8 mouse cellular contexts compared by ENCODE assay signal in genomic region chr15:101046527-101047193, GRCm38 (mm10). TPM values are rescaled to one million over a fixed set of nuclear protein-coding genes. Genes with fewer than 3 reads are reported as not detected.
A peak's percentile ranks its signal among the peaks of the same experiment; 100 is the strongest.
DNase-seq lines count a peak whose midpoint lies in the region; ATAC-seq and TF ChIP-seq lines count a peak whose summit lies in the region.

No protein-coding gene starts in this region.

- WGBS in heart, adult 2 months = under 1% methylated on average over 65 of the region's 77 CpGs
- under 1% methylated on average over 71 of the region's 77 CpGs for WGBS in kidney, embryonic 16.5 days
- WGBS in lung, embryonic 16.5 days = under 1% methylated on average over 67 of the region's 77 CpGs

- H3K4me1 ChIP-seq in heart, adult 2 months (ENCODE audit: control insufficient read depth, insufficient read depth, low read length) = no peaks in the 10 kb centered on the region
- H3K4me1 ChIP-seq in kidney, embryonic 16.5 days (ENCODE audit: insufficient read depth, low read length) = peaks cover 21% of the 10 kb centered on the region
- H3K4me1 ChIP-seq in lung, embryonic 16.5 days (replicated peaks; ENCODE audit: control insufficient read depth, insufficient read depth, low read length) = peaks cover 17% of the 10 kb centered on the region

- TF ChIP-seq CTCF in heart, adult 2 months (IDR thresholded peaks at IDR 0.05) = peak; percentile 24

- no peaks in the 10 kb centered on the region for H3K9me3 ChIP-seq in kidney, embryonic 16.5 days (ENCODE audit: low read length)
- H3K9me3 ChIP-seq in lung, embryonic 16.5 days (ENCODE audit: control insufficient read depth, low read length) = no peaks in the 10 kb centered on the region

- H3K27ac ChIP-seq in heart, adult 2 months = peak overlapping the region; percentile 19
- H3K27ac ChIP-seq in kidney, embryonic 16.5 days (ENCODE audit: low read length) = no peak overlapping the region
- no peak overlapping the region for H3K27ac ChIP-seq in lung, embryonic 16.5 days (ENCODE audit: low read length)

- peak; percentile 44; the same call in 1 of the 2 replicates for ATAC-seq in kidney, embryonic 16.5 days (ENCODE audit: low FRiP score, low TSS enrichment)
- ATAC-seq in lung, embryonic 16.5 days (ENCODE audit: low read depth) = peak; percentile 69
- ATAC-seq in erythroid progenitor cell, adult 5-6 weeks (replicated peaks; ENCODE audit: low FRiP score, poor library complexity, severe bottlenecking) = no peak

- H3K36me3 ChIP-seq in heart, adult 2 months (ENCODE audit: control insufficient read depth, insufficient read depth, low read length) = no peaks in the 10 kb centered on the region
- H3K36me3 ChIP-seq in kidney, embryonic 16.5 days (ENCODE audit: insufficient read depth, low read length) = peaks cover 5% of the 10 kb centered on the region; the same call in 1 of the 2 replicates
- no peaks in the 10 kb centered on the region for H3K36me3 ChIP-seq in lung, embryonic 16.5 days (ENCODE audit: control insufficient read depth, insufficient read depth, low read length)

- intact Hi-C loops in heart, adult 2 months (cut with DNase I) = loop anchor here (5.0 kb wide), 1 partner anchor 61 kb away; no protein-coding TSS in a partner anchor

- H3K27me3 ChIP-seq in heart, adult 2 months (ENCODE audit: control insufficient read depth, insufficient read depth, low read length) = peaks cover 13% of the 10 kb centered on the region
- H3K27me3 ChIP-seq in kidney, embryonic 16.5 days (ENCODE audit: insufficient read depth, low read length) = peaks cover 63% of the 10 kb centered on the region
- H3K27me3 ChIP-seq in lung, embryonic 16.5 days (ENCODE audit: control insufficient read depth, insufficient read depth, low read depth, low read length) = peaks cover 85% of the 10 kb centered on the region

- H3K9ac ChIP-seq in heart, adult 2 months (ENCODE audit: low read depth, low read length) = peak overlapping the region; percentile 57
- H3K9ac ChIP-seq in kidney, embryonic 16.5 days (replicated peaks; ENCODE audit: low read length) = peak overlapping the region; percentile 61
- H3K9ac ChIP-seq in lung, embryonic 16.5 days (ENCODE audit: low read length) = peak overlapping the region; percentile 64

- peak overlapping the region; percentile 99 for H3K4me2 ChIP-seq in kidney, embryonic 16.5 days (replicated peaks; ENCODE audit: low read depth, low read length)
- H3K4me2 ChIP-seq in lung, embryonic 16.5 days (ENCODE audit: low read depth, low read length) = peak overlapping the region; percentile 97

- no peak for TF ChIP-seq EP300 in heart, adult 2 months (IDR thresholded peaks at IDR 0.05; ENCODE audit: insufficient read depth, low read depth, low read length)

- H3K4me3 ChIP-seq in heart, adult 2 months = peak overlapping the region; percentile 58
- peak overlapping the region; percentile 54 for H3K4me3 ChIP-seq in kidney, embryonic 16.5 days (ENCODE audit: low read length)
- peak overlapping the region; percentile 56 for H3K4me3 ChIP-seq in lung, embryonic 16.5 days (ENCODE audit: low read length)

- H3K79me2 ChIP-seq in heart, adult 2 months (replicated peaks; ENCODE audit: control insufficient read depth, insufficient read depth, low read length) = no peaks in the 10 kb centered on the region

- peak; percentile 97 for DNase-seq in heart, adult 11 months
- DNase-seq in heart, adult 8-10 months (ENCODE audit: low spot score) = no peak
- DNase-seq in brain, adult 2 months (ENCODE audit: low read depth, low spot score) = peak; percentile 53
- DNase-seq in heart, adult 2 months = peak; percentile 62 to 65
- DNase-seq in right cerebral cortex, postnatal 14 days = peak; percentile 59

- TF ChIP-seq POLR2A in heart, adult 2 months (IDR thresholded peaks at IDR 0.05; ENCODE audit: insufficient read depth, low read depth, low read length) = no peak

RNA-seq across cellular contexts. Expression of gene Gm47841, which starts 0.5 kb away (rescaled TPM):
- under 1 TPM in 1 of 4 experiments, not detected in 3; 0.25 TPM for total RNA-seq in heart, adult 8-10 months (2022)
- not detected for total RNA-seq in heart, adult 2 months (2021)
- not detected in 2 replicates for polyA plus RNA-seq in heart, adult 2 months (2012; rRNA removed)
- polyA plus RNA-seq in kidney, embryonic 16.5 days (2015; fragmentation: Nextera tagmentation; extraction: Ambion mirVana) = not detected in 2 replicates
- not detected in 2 replicates for polyA plus RNA-seq in lung, embryonic 16.5 days (2015; fragmentation: Nextera tagmentation; extraction: Ambion mirVana)
- not detected in 2 replicates for total RNA-seq in erythroid progenitor cell, adult 5-6 weeks (2015; ENCODE audit: low replicate concordance)
- not detected in 2 replicates for total RNA-seq in erythroid progenitor cell, adult 5-6 weeks (2017; ENCODE audit: low replicate concordance)

RNA-seq across cellular contexts. Expression of gene Fignl2, which starts 31.7 kb away (rescaled TPM):
- 1 to 10 TPM in 3 of 4 experiments, under 1 TPM in 1; 0.84 to 1.5 (median 1.2) TPM for total RNA-seq in heart, adult 8-10 months (2022)
- 1 to 10 TPM in 1 of 2 experiments, under 1 TPM in 1; 0.86 to 1.3 TPM for total RNA-seq in heart, adult 2 months (2021)
- 1.6 and 1.9 TPM in 2 replicates for polyA plus RNA-seq in heart, adult 2 months (2012; rRNA removed)
- polyA plus RNA-seq in kidney, embryonic 16.5 days (2015; fragmentation: Nextera tagmentation; extraction: Ambion mirVana) = 0.26 and 0.35 TPM in 2 replicates
- polyA plus RNA-seq in lung, embryonic 16.5 days (2015; fragmentation: Nextera tagmentation; extraction: Ambion mirVana) = 0.20 TPM in 2 replicates
- not detected in 2 replicates for total RNA-seq in erythroid progenitor cell, adult 5-6 weeks (2015; ENCODE audit: low replicate concordance)
- total RNA-seq in erythroid progenitor cell, adult 5-6 weeks (2017; ENCODE audit: low replicate concordance) = not detected in 2 replicates
